In genomic region chr6:67073446-67073845, GRCm38 (mm10) we compare ENCODE assay signal across 13 mouse cellular contexts.
"Had no signal": no experiment of that assay in that cellular context is flagged by ENCODE, and none has a peak within 500 bp of the region (broad histone marks: within the 10 kb centered on the region; RNA-seq: fewer than 3 reads in every experiment).

No protein-coding gene starts in this region.

- H3K4me1 ChIP-seq: hindbrain, embryonic 15.5 days; midbrain, embryonic 15.5 days; neural tube, embryonic 12.5 days had no signal

- ATAC-seq: intestine, embryonic 16.5 days; midbrain, embryonic 15.5 days had no signal

- H3K27ac ChIP-seq: hindbrain, embryonic 15.5 days; left cerebral cortex, adult 2 months; limb, embryonic 10.5 days; liver, embryonic 15.5 days; midbrain, embryonic 15.5 days; neural tube, embryonic 12.5 days had no signal

- H3K9ac ChIP-seq: hindbrain, embryonic 15.5 days; liver, embryonic 15.5 days; lung, embryonic 14.5 days; midbrain, embryonic 15.5 days; neural tube, embryonic 12.5 days had no signal

- H3K27me3 ChIP-seq: hindbrain, embryonic 15.5 days; midbrain, embryonic 15.5 days; neural tube, embryonic 12.5 days had no signal

- H3K9me3 ChIP-seq: hindbrain, embryonic 15.5 days; limb, embryonic 10.5 days; liver, embryonic 15.5 days; megakaryocyte, embryonic 14.5 days; midbrain, embryonic 15.5 days; neural tube, embryonic 12.5 days had no signal

- DNase-seq: lung, embryonic 14.5 days; lung, postnatal 14 days; thymus, postnatal 4 days had no signal

- H3K36me3 ChIP-seq: hindbrain, embryonic 15.5 days; limb, embryonic 10.5 days; liver, embryonic 15.5 days; midbrain, embryonic 15.5 days; neural tube, embryonic 12.5 days had no signal

- H3K4me3 ChIP-seq: hindbrain, embryonic 15.5 days; left cerebral cortex, adult 2 months; limb, embryonic 10.5 days; liver, embryonic 15.5 days; megakaryocyte, embryonic 14.5 days; midbrain, embryonic 15.5 days; neural tube, embryonic 12.5 days had no signal

- H3K4me2 ChIP-seq: hindbrain, embryonic 15.5 days; liver, embryonic 11.5 days; liver, embryonic 15.5 days; lung, embryonic 14.5 days; midbrain, embryonic 11.5 days; midbrain, embryonic 15.5 days; neural tube, embryonic 12.5 days had no signal
